Mouse (Mus musculus) liver, postnatal 0 days (tissue): Measurements from ENCODE around the gene Slc35d2. TPM values are rescaled to one million over a fixed set of nuclear protein-coding genes. Genes with fewer than 3 reads are reported as not detected.
A peak's percentile ranks its signal among the peaks of the same experiment; 100 is the strongest.

Experiments
- ATAC-seq: fragments of 200-750 bp; cut with Nextera tagmentation; 2 replicates; pipeline ENCODE4 v1.8.0; 2017; ENCODE audit warnings: mild to moderate bottlenecking, moderate library complexity
- DNase-seq: peaks from one replicate; pipeline ENCODE4 v3.0.0-alpha.2; 2016
- H3K27ac ChIP-seq: fragments of 300-500 bp; sonication (generic); 2 replicates; pipeline ENCODE4 v1.5.1; 2014; ENCODE audit warnings: antibody characterized with exemption, moderate library complexity, mild to moderate bottlenecking, low read depth
- H3K27me3 ChIP-seq: fragments of 300-500 bp; sonication (generic); 2 replicates; pipeline ENCODE4 v1.6.1; 2014; ENCODE audit warnings: low read length, control low read depth, mixed read lengths; ENCODE audit not compliant: insufficient read depth
- H3K36me3 ChIP-seq: fragments of 300-500 bp; sonication (generic); replicated peaks from 2 replicates; pipeline ENCODE4 v1.6.1; 2014; ENCODE audit warnings: mild to moderate bottlenecking, control low read depth, low read length, moderate library complexity, mixed read lengths; ENCODE audit not compliant: insufficient read depth
- H3K4me1 ChIP-seq: fragments of 300-500 bp; sonication (generic); 2 replicates; pipeline ENCODE4 v1.6.1; 2014; ENCODE audit warnings: antibody characterized with exemption, mild to moderate bottlenecking, control low read depth; ENCODE audit not compliant: insufficient read depth
- H3K4me2 ChIP-seq: fragments of 300-500 bp; sonication (generic); 2 replicates; pipeline ENCODE4 v1.6.1; 2014; ENCODE audit warnings: low read depth, mild to moderate bottlenecking, low read length, moderate library complexity, mixed read lengths
- H3K4me3 ChIP-seq: fragments of 300-500 bp; sonication (generic); 2 replicates; pipeline ENCODE4 v1.5.1; 2014; ENCODE audit warnings: low read depth, low read length
- H3K9ac ChIP-seq: fragments of 300-500 bp; sonication (generic); replicated peaks from 2 replicates; pipeline ENCODE4 v1.6.1; 2014; ENCODE audit warnings: mild to moderate bottlenecking, moderate library complexity
- H3K9me3 ChIP-seq: fragments of 300-500 bp; sonication (generic); 2 replicates; pipeline ENCODE4 v1.6.1; 2016; ENCODE audit warnings: mild to moderate bottlenecking, control low read depth, low read length, mixed read lengths
- CTCF ChIP-seq: sonication (generic); IDR thresholded peaks from 2 replicates; pipeline ENCODE4 v1.5.1; 2016; ENCODE audit warnings: antibody characterized with exemption, low read depth
- EP300 ChIP-seq: IDR thresholded peaks from 2 replicates; pipeline ENCODE4 v1.6.1; 2016; ENCODE audit warnings: antibody characterized with exemption, low read depth, mild to moderate bottlenecking
- WGBS: fragments of 180-500 bp; shearing (Covaris S2); extraction: QIAGEN DNeasy Blood & Tissue Kit; methylation state at CpG from one replicate; pipeline ENCODE4 v1.1.7; 2014; ENCODE audit not compliant: insufficient replicate concordance; 5-methylcytosine and 5-hydroxymethylcytosine counted together
- polyA plus RNA-seq: library from polyadenylated mRNA; unstranded; fragments of >200 nt; fragmentation: Nextera tagmentation; extraction: Ambion mirVana; gene quantifications from 2 replicates; pipeline ENCODE4 v1.2.1, GENCODE M21; 2015

The Slc35d2 gene
- polyA plus RNA-seq, 1 experiment from 2014 or later, result 11.8 TPM

- 43% methylated on average over 3 of the region's 3 CpGs for WGBS
- no peak overlapping the region for H3K4me3 ChIP-seq
- TF ChIP-seq CTCF (no peak), EP300 (no peak)
- H3K36me3 ChIP-seq, result no peaks in the 10 kb centered on the region; the same call in 1 of the 2 replicates
- H3K9ac ChIP-seq, result no peak overlapping the region
- H3K4me2 ChIP-seq, result no peak overlapping the region
- ATAC-seq (peak; percentile 90), DNase-seq (no peak)
- H3K4me1 ChIP-seq, result peaks cover 13% of the 10 kb centered on the region
- H3K27ac ChIP-seq, result peak overlapping the region; percentile 69
- no peaks in the 10 kb centered on the region for H3K27me3 ChIP-seq
- no peaks in the 10 kb centered on the region for H3K9me3 ChIP-seq
These were observed 22.1 kb downstream of the Slc35d2 start for GRCm38 (mm10) chr13:64107105-64107504.

GRCm38 (mm10) chr13:64105690-64106089 lies 23.5 kb downstream of the Slc35d2 start:
- H3K9me3 ChIP-seq, result no peaks in the 10 kb centered on the region
- H3K36me3 ChIP-seq, result no peaks in the 10 kb centered on the region; the same call in 1 of the 2 replicates
- H3K27ac ChIP-seq, result no peak overlapping the region
- 53% methylated on average over 3 of the region's 3 CpGs for WGBS
- peaks cover 14% of the 10 kb centered on the region for H3K4me1 ChIP-seq
- no peak overlapping the region for H3K4me2 ChIP-seq
- H3K27me3 ChIP-seq, result no peaks in the 10 kb centered on the region
- TF ChIP-seq CTCF (no peak), EP300 (no peak)
- H3K9ac ChIP-seq, result no peak overlapping the region
- DNase-seq, result no peak
- H3K4me3 ChIP-seq, result no peak overlapping the region
- ATAC-seq, result peak; percentile 62

GRCm38 (mm10) chr13:64100186-64100585 lies 29.0 kb downstream of the Slc35d2 start:
- Histone ChIP-seq H3K4me3 (no peak overlapping the region), H3K9me3 (no peaks in the 10 kb centered on the region), H3K27ac (no peak overlapping the region), H3K36me3 (no peaks in the 10 kb centered on the region; the same call in none of the 2 replicates), H3K4me1 (0 out of 2 replicates have a peak, but pooled peaks cover 2% of the 10 kb centered on the region), H3K27me3 (no peaks in the 10 kb centered on the region), H3K4me2 (no peak overlapping the region), H3K9ac (no peak overlapping the region)
- DNase-seq (peak; percentile 22), ATAC-seq (no peak)
- WGBS, result 66% methylated on average over 3 of the region's 3 CpGs
- TF ChIP-seq EP300 (no peak), CTCF (peak; percentile 76)

GRCm38 (mm10) chr13:64098992-64099391 lies 30.2 kb downstream of the Slc35d2 start:
- no peaks in the 10 kb centered on the region; the same call in none of the 2 replicates for H3K36me3 ChIP-seq
- no peak overlapping the region for H3K9ac ChIP-seq
- H3K4me3 ChIP-seq, result no peak overlapping the region
- 0 out of 2 replicates have a peak, but pooled peaks cover 2% of the 10 kb centered on the region for H3K4me1 ChIP-seq
- WGBS, result 76% methylated on average over 9 of the region's 9 CpGs
- H3K27ac ChIP-seq, result no peak overlapping the region
- no peak overlapping the region for H3K4me2 ChIP-seq
- TF ChIP-seq CTCF, result peak; percentile 62
- no peak for TF ChIP-seq EP300
- peak; percentile 43 for DNase-seq
- H3K9me3 ChIP-seq, result no peaks in the 10 kb centered on the region
- ATAC-seq, result no peak
- H3K27me3 ChIP-seq, result no peaks in the 10 kb centered on the region

GRCm38 (mm10) chr13:64093341-64093740 lies 35.8 kb downstream of the Slc35d2 start:
- Histone ChIP-seq H3K9me3 (no peaks in the 10 kb centered on the region), H3K27me3 (no peaks in the 10 kb centered on the region), H3K4me3 (no peak overlapping the region), H3K4me2 (no peak overlapping the region), H3K36me3 (no peaks in the 10 kb centered on the region; the same call in none of the 2 replicates), H3K9ac (no peak overlapping the region), H3K4me1 (no peaks in the 10 kb centered on the region; the same call in 1 of the 2 replicates), H3K27ac (no peak overlapping the region)
- ATAC-seq (no peak), DNase-seq (peak; percentile 73)
- WGBS, result 5% methylated on average over 1 of the region's 1 CpGs
- TF ChIP-seq CTCF (peak; percentile 84), EP300 (no peak)

GRCm38 (mm10) chr13:64092752-64093151 lies 36.4 kb downstream of the Slc35d2 start:
- WGBS, result 65% methylated on average over 6 of the region's 6 CpGs
- Histone ChIP-seq H3K9ac (no peak overlapping the region), H3K27ac (no peak overlapping the region), H3K4me1 (no peaks in the 10 kb centered on the region; the same call in 1 of the 2 replicates), H3K4me3 (no peak overlapping the region), H3K36me3 (no peaks in the 10 kb centered on the region; the same call in 1 of the 2 replicates), H3K27me3 (no peaks in the 10 kb centered on the region), H3K9me3 (no peaks in the 10 kb centered on the region), H3K4me2 (no peak overlapping the region)
- ATAC-seq, result no peak
- DNase-seq, result no peak
- TF ChIP-seq EP300, result no peak
- TF ChIP-seq CTCF, result no peak

GRCm38 (mm10) chr13:64092141-64092540 lies 37.0 kb downstream of the Slc35d2 start:
- no peak overlapping the region for H3K27ac ChIP-seq
- DNase-seq (no peak), ATAC-seq (no peak)
- H3K9me3 ChIP-seq, result no peaks in the 10 kb centered on the region
- H3K4me2 ChIP-seq, result no peak overlapping the region
- 74% methylated on average over 3 of the region's 3 CpGs for whole genome bisulfite sequencing
- H3K4me1 ChIP-seq, result no peaks in the 10 kb centered on the region; the same call in 1 of the 2 replicates
- TF ChIP-seq EP300, result no peak
- no peak for TF ChIP-seq CTCF
- no peaks in the 10 kb centered on the region for H3K27me3 ChIP-seq
- H3K4me3 ChIP-seq, result no peak overlapping the region
- no peak overlapping the region for H3K9ac ChIP-seq
- no peaks in the 10 kb centered on the region; the same call in 1 of the 2 replicates for H3K36me3 ChIP-seq
